Comparison of ENCODE assay signal across 8 mouse cellular contexts in the genomic region with DNA sequence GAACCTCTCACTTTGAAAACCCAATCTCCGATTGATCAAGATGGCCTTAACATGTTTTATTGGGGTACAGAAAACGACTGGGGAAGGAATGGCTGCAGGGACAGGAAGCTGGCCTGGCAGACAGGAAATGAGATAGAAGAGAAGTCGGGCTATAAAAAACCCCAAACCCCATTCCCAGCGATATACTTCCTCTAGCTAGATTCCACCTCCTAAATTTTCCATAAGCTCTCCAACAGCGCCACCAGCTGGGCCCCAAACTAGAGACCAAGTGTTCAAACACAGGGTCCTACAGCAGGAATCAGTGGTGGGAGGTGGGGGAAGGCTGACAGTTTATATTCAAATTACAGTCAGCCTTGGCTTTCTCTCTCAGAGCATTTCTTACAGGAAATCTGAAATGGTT. TPM values are rescaled to one million over a fixed set of nuclear protein-coding genes. Genes with fewer than 3 reads are reported as not detected.
DNase-seq lines count a peak whose midpoint lies in the region; ATAC-seq and TF ChIP-seq lines count a peak whose summit lies in the region.

No protein-coding gene starts in this region.

- CTCF ChIA-PET in Patski (lab: Charles Lee) = no interaction called here

- DNase-seq in kidney, adult 2 months = peak; percentile 47
- DNase-seq in kidney, adult 11 months = no peak
- DNase-seq in 416B (ENCODE audit: low read depth) (peak; percentile 79), Patski (ENCODE audit: low read depth, low spot score) (no peak)
- DNase-seq in embryonic facial prominence, embryonic 14.5 days (ENCODE audit: low spot score) = peak; percentile 50
- peak; percentile 42 for DNase-seq in liver, postnatal 0 days
- no peak for DNase-seq in Muller cell, postnatal 12 days (ENCODE audit: inconsistent ontology term)
- no peak for DNase-seq in cerebellum, adult 9-10 months

- no peak overlapping the region for H3K4me3 ChIP-seq in kidney, adult 2 months (ENCODE audit: insufficient read depth, low read depth, low read length)
- H3K4me3 ChIP-seq in embryonic facial prominence, embryonic 14.5 days (ENCODE audit: low read depth, low read length) = no peak overlapping the region
- no peak overlapping the region for H3K4me3 ChIP-seq in liver, postnatal 0 days (ENCODE audit: low read depth, low read length)

- no peak overlapping the region for H3K27ac ChIP-seq in kidney, adult 2 months (ENCODE audit: insufficient read depth, low read depth, low read length)
- H3K27ac ChIP-seq in embryonic facial prominence, embryonic 14.5 days (replicated peaks; ENCODE audit: low read depth, low read length) = peak overlapping the region; percentile 45
- no peak overlapping the region for H3K27ac ChIP-seq in liver, postnatal 0 days (ENCODE audit: low read depth)

- TF ChIP-seq CTCF in kidney, adult 2 months (conservative IDR thresholded peaks at IDR 0.05; ENCODE audit: insufficient read depth, insufficient read length, low read depth, low read length) = peak; percentile 58
- TF ChIP-seq CTCF in Patski (IDR thresholded peaks at IDR 0.05) = peak; percentile 62
- TF ChIP-seq CTCF in liver, postnatal 0 days (IDR thresholded peaks at IDR 0.05; ENCODE audit: low read depth) = peak; percentile 51

- no peak overlapping the region for H3K4me2 ChIP-seq in embryonic facial prominence, embryonic 14.5 days (ENCODE audit: low read depth, low read length)
- no peak overlapping the region for H3K4me2 ChIP-seq in liver, postnatal 0 days (ENCODE audit: low read depth, low read length)

- POLR2A ChIA-PET in Patski (lab: Charles Lee) = interaction anchor here (0.7 kb wide), 1 partner anchor 18 kb away, joined by 4 read pairs; no protein-coding TSS in a partner anchor

- H3K27me3 ChIP-seq in kidney, adult 2 months (replicated peaks; ENCODE audit: control insufficient read depth, insufficient read depth, low read length) = no peaks in the 10 kb centered on the region
- no peaks in the 10 kb centered on the region for H3K27me3 ChIP-seq in Patski
- H3K27me3 ChIP-seq in embryonic facial prominence, embryonic 14.5 days (replicated peaks; ENCODE audit: control insufficient read depth, insufficient read depth, low read length) = no peaks in the 10 kb centered on the region
- no peaks in the 10 kb centered on the region for H3K27me3 ChIP-seq in liver, postnatal 0 days (ENCODE audit: insufficient read depth, low read length)

- no peaks in the 10 kb centered on the region for H3K36me3 ChIP-seq in kidney, adult 2 months (ENCODE audit: control insufficient read depth, insufficient read depth, low read length)
- no peaks in the 10 kb centered on the region for H3K36me3 ChIP-seq in embryonic facial prominence, embryonic 14.5 days (ENCODE audit: control insufficient read depth, insufficient read depth, low read length)
- H3K36me3 ChIP-seq in liver, postnatal 0 days (replicated peaks; ENCODE audit: insufficient read depth, low read length) = no peaks in the 10 kb centered on the region

- 50% methylated on average over 5 of the region's 5 CpGs for WGBS in kidney, adult 2 months
- whole genome bisulfite sequencing in embryonic facial prominence, embryonic 14.5 days = 46% methylated on average over 5 of the region's 5 CpGs
- WGBS in liver, postnatal 0 days (ENCODE audit: insufficient replicate concordance) = 22% methylated on average over 5 of the region's 5 CpGs

- no peaks in the 10 kb centered on the region for H3K9me3 ChIP-seq in embryonic facial prominence, embryonic 14.5 days (ENCODE audit: control insufficient read depth, low read length)
- no peaks in the 10 kb centered on the region for H3K9me3 ChIP-seq in liver, postnatal 0 days (ENCODE audit: low read length)

- ATAC-seq in Patski = no peak
- ATAC-seq in embryonic facial prominence, embryonic 14.5 days (ENCODE audit: low read depth) = no peak
- no peak for ATAC-seq in liver, postnatal 0 days

- H3K9ac ChIP-seq in embryonic facial prominence, embryonic 14.5 days (ENCODE audit: low read depth, low read length) = no peak overlapping the region
- no peak overlapping the region for H3K9ac ChIP-seq in liver, postnatal 0 days (replicated peaks)

- no peak for TF ChIP-seq EP300 in liver, postnatal 0 days (IDR thresholded peaks at IDR 0.05; ENCODE audit: low read depth)

- no peak for TF ChIP-seq POLR2A in kidney, adult 2 months (IDR thresholded peaks at IDR 0.05; ENCODE audit: low read depth, low read length)

- in situ Hi-C loops in Patski (cut with MboI; ENCODE audit: low pct_unique_long_range_greater_than_20kb) = no loop called here

- H3K4me1 ChIP-seq in kidney, adult 2 months (ENCODE audit: control insufficient read depth, insufficient read depth, low read length) = no peaks in the 10 kb centered on the region
- H3K4me1 ChIP-seq in embryonic facial prominence, embryonic 14.5 days (ENCODE audit: control insufficient read depth, insufficient read depth, low read length) = peaks cover 4% of the 10 kb centered on the region; the same call in 1 of the 2 replicates
- no peaks in the 10 kb centered on the region for H3K4me1 ChIP-seq in liver, postnatal 0 days (ENCODE audit: insufficient read depth)

RNA-seq across cellular contexts. Expression of a gene that starts 35.8 kb away (rescaled TPM):
- 3.7 and 4.4 TPM in 2 replicates for polyA plus RNA-seq in kidney, adult 2 months (2012; rRNA removed)
- not detected for polyA plus RNA-seq in Patski (2021)
- polyA plus RNA-seq in embryonic facial prominence, embryonic 14.5 days (2014; fragmentation: Nextera tagmentation; extraction: Ambion mirVana) = 31.9 and 39.4 TPM in 2 replicates
- 1.7 TPM in 2 replicates for polyA plus RNA-seq in liver, postnatal 0 days (2015; fragmentation: Nextera tagmentation; extraction: Ambion mirVana)

Comparison
In these comparisons a context has a peak if more than half of its experiments do, and no peak if none do; other contexts are left out.
1. DNase-seq: peak in kidney, adult 2 months (single experiment), 416B (single experiment), embryonic facial prominence, embryonic 14.5 days (single experiment) and liver, postnatal 0 days (single experiment); none in kidney, adult 11 months (single experiment), Patski (single experiment), Muller cell, postnatal 12 days (single experiment) and cerebellum, adult 9-10 months (single experiment).
2. Peak in every context shown above with its lines, with median percentiles within 50 percentile points of each other: CTCF ChIP-seq.